Mouse (Mus musculus) frontal cortex, postnatal 36 days (tissue): ENCODE results near the gene Kif11.
A peak's percentile ranks its signal among the peaks of the same experiment; 100 is the strongest.

Experiments
- DNase-seq, 2 experiments: peaks; one replicate each; pipeline ENCODE4 v3.0.0; 2022; ENCODE audit warnings: low spot score in 2 of 2

The Kif11 gene

DNA sequence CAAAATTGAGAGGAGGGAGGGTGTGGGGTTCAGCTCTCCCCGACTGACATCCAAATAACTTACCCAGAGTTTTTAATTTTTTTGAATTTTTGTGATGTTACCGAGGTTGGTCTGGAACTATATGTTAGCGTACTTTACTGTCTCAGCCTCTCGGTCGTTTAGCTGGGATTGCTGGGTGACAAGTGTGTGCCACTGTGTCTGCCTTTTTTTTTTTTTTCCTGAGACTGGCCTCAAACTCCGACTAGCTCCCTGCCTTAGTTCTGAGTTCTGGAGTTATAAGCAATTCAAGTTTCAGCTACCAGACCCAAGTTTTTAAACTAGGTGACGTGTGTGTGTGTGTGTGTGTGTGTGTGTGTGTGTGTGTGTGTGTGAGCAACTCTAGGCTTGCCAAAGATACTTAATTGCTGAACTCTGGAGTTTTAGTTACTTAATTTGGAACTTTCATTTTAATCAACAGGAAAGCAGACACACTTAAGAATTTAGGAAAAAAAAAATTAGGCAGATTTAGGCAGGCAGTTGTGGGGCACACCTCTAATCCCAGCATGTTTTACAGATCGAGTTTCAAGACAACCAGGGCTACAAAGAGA, 1.3 kb downstream of the Kif11 start:
- DNase-seq: no peak

DNA sequence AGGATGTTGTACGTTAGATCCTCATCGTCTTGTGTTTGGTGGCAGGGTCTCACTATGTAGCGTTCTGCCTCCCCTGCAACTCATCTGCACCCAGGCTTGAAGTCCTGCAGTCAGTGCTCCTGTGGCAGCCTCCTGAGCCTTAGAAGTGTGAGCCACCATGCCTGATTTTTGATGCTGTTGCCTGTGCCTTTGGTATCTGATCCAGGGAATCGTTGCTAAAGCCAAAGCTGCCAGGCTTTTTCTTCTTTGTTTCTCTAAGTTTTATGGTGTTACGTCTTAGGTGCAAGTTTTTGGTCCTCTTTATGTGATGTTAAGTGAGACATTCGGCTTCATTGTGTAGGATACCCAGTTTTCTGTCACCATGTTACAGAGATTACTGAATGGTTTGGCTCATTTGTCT, 2.6 kb downstream of the Kif11 start:
- DNase-seq: no peak

DNA sequence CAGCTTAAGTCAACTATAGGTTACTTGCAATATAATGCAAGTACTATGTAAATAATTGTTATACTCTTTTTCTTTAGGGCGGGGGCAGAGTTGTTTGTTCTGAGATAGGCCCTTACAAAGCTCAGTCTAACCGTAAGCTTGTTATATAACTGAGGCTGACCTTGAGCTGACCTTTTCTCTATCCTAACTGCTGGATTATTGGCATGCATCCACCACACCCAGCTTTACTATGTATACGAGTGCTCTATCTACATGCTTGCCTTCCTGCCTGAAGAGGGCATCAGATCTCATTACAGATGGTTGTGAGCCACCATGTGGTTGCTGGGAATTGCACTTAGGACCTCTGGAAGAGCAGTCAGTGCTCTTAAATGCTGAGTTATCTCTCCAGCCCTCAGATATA, 9.9 kb downstream of the Kif11 start:
- DNase-seq: no peak

GRCm38 (mm10) chr19:37391869-37392268, 15.7 kb downstream of the Kif11 start:
- DNase-seq: no peak

DNA sequence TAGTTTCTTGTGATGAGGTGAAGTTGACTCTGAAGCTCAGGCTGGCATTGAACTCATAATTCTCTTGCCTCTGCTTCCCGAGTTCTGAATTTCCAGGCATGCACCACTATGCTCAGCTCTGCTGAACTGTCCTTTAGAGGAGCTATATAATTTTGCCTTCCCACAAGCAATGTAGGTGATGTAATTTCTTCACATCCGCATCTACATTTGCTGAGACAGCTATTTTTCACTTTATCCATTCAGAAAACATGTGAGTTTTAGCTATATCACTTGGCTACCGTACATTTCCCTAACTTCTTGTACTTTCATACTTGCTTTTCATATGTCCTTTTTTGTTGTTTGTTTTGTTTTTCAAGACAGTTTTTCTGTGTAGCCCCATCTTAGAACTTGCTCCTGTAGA, 20.1 kb downstream of the Kif11 start:
- DNase-seq: no peak

GRCm38 (mm10) chr19:37400936-37401335, 24.7 kb downstream of the Kif11 start:
- no peak for DNase-seq

DNA sequence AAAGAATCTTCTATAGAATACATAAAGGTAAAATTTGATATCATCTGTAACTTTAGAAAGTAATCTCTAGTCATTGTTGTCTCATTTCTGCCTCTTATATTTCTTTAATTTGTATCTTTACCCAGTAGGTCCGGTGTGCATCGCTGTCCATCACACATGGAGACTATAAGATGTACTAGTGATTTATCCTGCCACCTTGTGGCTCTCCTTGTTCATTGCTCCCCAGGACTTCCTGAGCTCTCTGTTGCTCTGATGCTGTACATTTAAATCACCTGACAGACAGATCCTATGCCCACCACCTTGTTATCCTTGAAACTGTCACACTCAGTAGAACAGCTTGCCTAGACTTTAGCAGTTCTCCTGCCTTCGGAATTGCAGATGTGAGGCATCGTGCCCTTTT, 42.1 kb downstream of the Kif11 start:
- DNase-seq: peak in 1 of 2 experiments; percentile 59

GRCm38 (mm10) chr19:37419613-37420012, 43.4 kb downstream of the Kif11 start:
- peak in 1 of 2 experiments; percentile 66 for DNase-seq

DNA sequence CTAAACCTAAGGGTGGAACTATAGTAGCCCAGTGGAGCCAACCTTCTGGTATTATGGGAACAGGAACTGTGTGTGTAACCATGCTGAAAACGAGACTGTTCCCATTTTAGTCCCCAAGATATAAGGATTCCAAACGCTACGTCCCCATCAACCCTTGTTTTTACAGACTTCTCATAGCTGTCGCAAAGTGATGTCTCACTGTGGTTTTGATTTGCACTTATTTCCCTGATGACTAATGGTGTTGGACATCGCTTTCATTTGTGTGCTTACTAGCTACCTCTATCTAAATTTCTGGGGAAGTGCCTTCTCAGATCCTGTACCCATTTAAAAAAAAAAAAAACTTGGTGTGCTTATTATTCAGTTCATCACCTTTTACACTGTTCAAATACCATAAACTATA, 52.4 kb downstream of the Kif11 start:
- DNase-seq: no peak

DNA sequence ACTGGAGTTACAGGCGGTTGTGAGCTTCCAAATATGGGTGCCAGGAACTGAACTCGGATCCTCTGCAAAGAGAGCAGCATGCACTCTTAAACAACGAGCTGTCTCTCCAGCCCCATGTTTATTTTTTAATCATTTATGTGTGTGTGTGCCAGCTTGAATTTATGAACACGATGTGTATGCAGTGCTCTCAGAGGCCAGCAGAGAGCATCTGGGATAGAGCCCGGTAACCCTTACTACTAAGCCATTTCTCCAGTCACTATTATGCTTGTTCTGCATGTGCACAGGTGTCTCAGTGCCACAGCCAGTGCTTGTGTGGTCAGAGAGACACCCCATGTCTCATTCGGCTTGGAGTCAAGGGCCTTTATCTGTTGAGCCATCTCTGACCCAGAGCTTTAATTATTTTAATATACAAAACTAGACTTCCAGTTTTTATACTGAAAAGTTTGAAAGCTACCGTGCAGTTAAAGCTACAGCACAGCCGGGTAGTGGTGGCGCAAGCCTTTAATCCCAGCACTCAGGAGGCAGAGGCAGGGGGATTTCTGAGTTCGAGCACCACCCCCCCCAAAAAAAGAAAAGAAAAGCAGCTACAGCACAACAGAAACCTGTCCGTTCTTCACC, 55.0 kb downstream of the Kif11 start:
- DNase-seq: no peak

- DNase-seq: no peak
Observed at GRCm38 (mm10) chr19:37432868-37433570, 56.8 kb downstream of the Kif11 start.

DNA sequence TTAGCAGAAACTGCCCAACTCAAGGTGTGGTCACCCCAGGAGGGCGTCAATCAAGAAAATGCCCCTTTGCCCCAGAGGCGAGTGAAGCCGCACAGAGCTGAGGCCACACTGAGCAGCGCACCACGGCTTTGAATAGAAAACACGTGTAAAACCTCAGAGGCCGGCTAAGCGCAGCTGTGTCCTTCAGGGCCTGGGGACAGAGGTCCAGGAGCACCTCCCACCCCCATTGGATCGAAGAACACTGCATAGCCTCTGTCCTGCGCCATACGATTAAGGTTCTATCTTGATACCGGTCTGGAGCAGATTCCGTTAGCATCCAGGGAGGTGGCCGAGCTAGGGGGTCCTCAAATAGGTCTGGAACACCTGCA, 57.7 kb downstream of the Kif11 start:
- no peak for DNase-seq

DNA sequence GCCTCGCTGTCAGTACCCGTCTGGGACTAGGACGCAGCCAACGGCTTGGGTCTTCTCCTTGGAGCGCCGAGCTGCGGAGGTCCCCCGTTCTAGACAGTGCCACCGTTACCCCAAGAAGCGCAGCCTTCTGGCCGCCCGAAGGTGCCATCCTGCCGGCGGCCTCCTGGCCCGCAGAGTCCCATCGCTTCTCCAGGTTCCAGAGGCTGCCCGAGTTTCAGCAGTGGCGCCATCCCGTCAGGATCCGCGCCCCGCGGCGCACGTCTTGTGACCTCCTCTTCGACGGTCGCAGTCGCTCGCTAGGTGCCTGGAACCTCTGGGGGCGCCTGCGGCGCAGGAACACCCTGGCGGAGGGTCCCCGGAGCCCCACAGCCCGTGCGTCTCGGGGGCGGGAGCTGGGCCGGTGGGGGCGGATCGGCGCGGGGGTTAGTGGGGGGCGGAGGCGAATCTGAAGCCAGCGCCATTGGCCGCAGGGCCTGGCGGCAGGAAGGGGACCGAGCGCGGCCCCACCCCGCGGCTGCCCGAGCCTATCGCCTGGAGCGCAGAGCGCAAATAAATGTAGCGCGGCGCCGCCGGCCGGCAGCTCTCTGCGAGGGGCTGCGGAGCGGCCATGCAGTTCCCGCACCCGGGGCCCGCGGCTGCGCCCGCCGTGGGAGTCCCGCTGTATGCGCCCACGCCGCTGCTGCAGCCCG, 58.2 kb downstream of the Kif11 start, which contains the start of gene Hhex:
Gene Hhex (plus strand): TSS at position 548 of the 689 bp plus-strand sequence.
- no peak for DNase-seq

GRCm38 (mm10) chr19:37435041-37435852, 59.0 kb downstream of the Kif11 start:
- no peak for DNase-seq

DNA sequence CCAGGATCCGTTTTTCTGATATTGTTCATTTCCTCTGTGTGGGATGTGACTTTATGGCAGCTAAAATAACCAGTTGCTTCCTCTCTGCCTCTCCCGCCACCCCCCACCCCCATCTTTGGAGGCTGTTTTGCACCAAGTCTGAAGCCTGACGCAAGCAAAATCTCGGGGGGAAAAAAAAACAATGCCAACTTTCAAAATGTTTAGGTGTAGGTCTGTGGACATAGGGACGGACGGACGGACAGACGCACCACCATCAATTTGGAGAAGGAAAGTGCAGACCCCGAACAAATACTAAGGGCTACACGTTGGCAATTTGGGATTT, 59.6 kb downstream of the Kif11 start:
- DNase-seq: no peak

GRCm38 (mm10) chr19:37436514-37437288, 60.5 kb downstream of the Kif11 start:
- DNase-seq: no peak

GRCm38 (mm10) chr19:37437289-37437606, 61.0 kb downstream of the Kif11 start:
- DNase-seq: no peak

DNA sequence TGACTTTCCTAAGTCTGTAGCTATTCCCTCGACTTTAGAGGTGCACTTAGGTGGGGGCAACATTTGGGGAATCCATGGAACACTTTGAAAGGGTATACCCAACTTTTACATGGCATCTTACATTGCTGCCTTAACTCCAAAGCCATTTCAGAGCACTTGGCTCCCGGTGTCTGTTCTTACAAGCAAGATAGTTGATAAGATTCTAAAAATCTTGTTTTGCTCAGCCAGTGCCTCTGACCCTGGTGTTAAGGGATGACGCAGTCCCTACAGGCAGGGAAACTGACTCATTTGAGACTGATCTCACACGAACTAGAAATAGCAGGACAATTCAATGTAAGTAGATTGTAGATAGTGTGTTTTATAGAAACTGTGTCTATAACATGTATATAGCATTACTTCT, 64.0 kb downstream of the Kif11 start:
- DNase-seq: no peak

- no peak for DNase-seq
Observed at GRCm38 (mm10) chr19:37440708-37441475, 64.7 kb downstream of the Kif11 start.

DNA sequence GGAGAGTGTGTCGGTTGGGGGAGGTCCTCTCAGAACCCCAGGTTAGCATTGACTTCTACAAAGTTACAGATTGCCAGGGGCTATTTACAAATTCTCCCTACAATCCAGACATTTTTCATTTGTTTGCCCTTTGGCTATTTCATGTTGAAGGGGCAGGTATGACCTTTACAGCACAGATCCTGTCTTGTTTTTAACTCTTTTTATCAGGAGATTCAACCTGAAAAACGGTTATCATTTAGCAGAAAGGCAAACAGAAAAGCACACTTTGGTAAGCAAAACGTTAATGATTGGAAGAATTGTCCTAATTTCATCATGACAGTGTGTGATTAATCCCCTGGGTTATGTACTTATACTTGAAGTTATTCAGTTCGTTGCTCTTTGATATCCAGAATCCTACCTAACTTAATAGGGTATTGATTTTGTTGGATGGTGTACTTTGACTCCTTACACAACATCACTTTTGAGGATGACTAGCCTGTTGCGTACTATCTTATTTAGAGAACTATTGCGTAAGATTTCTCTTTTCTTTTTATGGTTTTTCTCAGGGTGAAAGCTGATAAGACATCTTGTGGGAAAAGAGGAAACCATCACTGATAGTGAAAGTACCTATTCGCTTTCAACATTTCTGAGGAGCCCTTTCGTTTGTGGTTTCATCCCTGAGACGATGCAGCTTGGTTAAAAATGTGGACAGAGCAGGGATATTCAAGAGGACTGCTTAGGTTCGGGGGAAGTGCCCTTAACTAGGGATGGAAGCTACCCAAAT, 66.5 kb downstream of the Kif11 start:
- no peak for DNase-seq
